Mouse (Mus musculus): ENCODE results near the gene Tmem89. TPM values are rescaled to one million over a fixed set of nuclear protein-coding genes. Genes with fewer than 3 reads are reported as not detected.
A peak's percentile ranks its signal among the peaks of the same experiment; 100 is the strongest.

Gene Tmem89
- not detected in 2 replicates for polyA plus RNA-seq (2014; fragmentation: Nextera tagmentation; extraction: Ambion mirVana)

- Histone ChIP-seq H3K4me2 (ENCODE audit: low read length) (no peak within 1 kb of the TSS), H3K36me3 (ENCODE audit: control insufficient read depth, insufficient read depth, low read length) (no peaks in the 10 kb centered on the region), H3K4me3 (ENCODE audit: control insufficient read depth in 1 of 2, insufficient read depth in 1 of 2, low read depth in 1 of 2, low read length in 2 of 2) (no peak within 1 kb of the TSS), H3K9me3 (ENCODE audit: control insufficient read depth, low read length) (no peaks in the 10 kb centered on the region), H3K27me3 (ENCODE audit: control insufficient read depth, insufficient read depth, low read length) (no peaks in the 10 kb centered on the region), H3K4me1 (ENCODE audit: control insufficient read depth in 2 of 2, insufficient read depth in 2 of 2, low read length in 2 of 2) (peaks cover 0 to 3% of the 10 kb centered on the region in 2 experiments; a peak in 1 of 4 replicates), H3K27ac (replicated peaks in 1 of 2; ENCODE audit: control insufficient read depth in 1 of 2, insufficient read depth in 1 of 2, low read depth in 2 of 2, low read length in 2 of 2) (no peak within 1 kb of the TSS), H3K9ac (ENCODE audit: low read length) (no peak within 1 kb of the TSS)
- no peak; the same call in 1 of the 2 replicates for ATAC-seq (ENCODE audit: insufficient number of reproducible peaks, insufficient read depth, low FRiP score, low read depth)
- WGBS: 61% methylated on average over 6 of the region's 6 CpGs
Observed at GRCm38 (mm10) chr9:108914491-108914890, at the start of gene Tmem89. Tmem89 (plus strand) TSS chr9:108914619.

- Histone ChIP-seq H3K9ac (ENCODE audit: low read length) (no peak overlapping the region), H3K9me3 (ENCODE audit: control insufficient read depth, low read length) (no peaks in the 10 kb centered on the region), H3K27me3 (ENCODE audit: control insufficient read depth, insufficient read depth, low read length) (no peaks in the 10 kb centered on the region), H3K27ac (replicated peaks in 1 of 2; ENCODE audit: control insufficient read depth in 1 of 2, insufficient read depth in 1 of 2, low read depth in 2 of 2, low read length in 2 of 2) (no peak overlapping the region), H3K4me2 (ENCODE audit: low read length) (no peak overlapping the region), H3K4me3 (ENCODE audit: control insufficient read depth in 1 of 2, insufficient read depth in 1 of 2, low read depth in 1 of 2, low read length in 2 of 2) (no peak overlapping the region), H3K36me3 (ENCODE audit: control insufficient read depth, insufficient read depth, low read length) (no peaks in the 10 kb centered on the region), H3K4me1 (ENCODE audit: control insufficient read depth in 2 of 2, insufficient read depth in 2 of 2, low read length in 2 of 2) (peaks cover 0 to 3% of the 10 kb centered on the region in 2 experiments; a peak in 1 of 4 replicates)
- WGBS: 60% methylated on average over 6 of the region's 6 CpGs
- ATAC-seq (ENCODE audit: insufficient number of reproducible peaks, insufficient read depth, low FRiP score, low read depth): no peak
Observed at GRCm38 (mm10) chr9:108912308-108912707, 2.1 kb upstream of the Tmem89 start.

DNA sequence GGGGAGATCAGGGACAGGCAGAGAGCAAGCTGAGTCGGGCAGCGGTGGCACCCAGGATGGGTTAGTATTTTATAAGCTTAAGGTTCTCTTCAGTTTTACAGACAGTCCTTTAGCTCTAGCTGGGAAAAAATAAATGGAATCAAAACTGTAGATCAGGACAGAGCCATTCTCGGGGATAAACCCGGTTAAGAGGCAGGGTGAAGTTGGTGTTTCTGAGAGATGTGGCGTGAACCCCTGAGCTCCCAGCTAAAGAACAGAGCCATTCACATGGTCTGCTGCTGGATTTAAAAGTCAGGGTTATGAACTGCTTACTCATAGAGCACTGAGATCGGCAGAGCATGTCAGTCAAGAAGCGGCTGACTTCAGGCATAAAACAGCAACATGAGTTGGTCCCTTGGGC, 1.3 kb upstream of the Tmem89 start:
- 83% methylated on average over 7 of the region's 7 CpGs for WGBS
- H3K4me1 ChIP-seq (ENCODE audit: control insufficient read depth in 2 of 2, insufficient read depth in 2 of 2, low read length in 2 of 2): peaks cover 0 to 3% of the 10 kb centered on the region in 2 experiments; a peak in 1 of 4 replicates
- no peaks in the 10 kb centered on the region for H3K9me3 ChIP-seq (ENCODE audit: control insufficient read depth, low read length)
- H3K4me2 ChIP-seq (ENCODE audit: low read length): no peak overlapping the region
- no peaks in the 10 kb centered on the region for H3K27me3 ChIP-seq (ENCODE audit: control insufficient read depth, insufficient read depth, low read length)
- H3K27ac ChIP-seq (replicated peaks in 1 of 2; ENCODE audit: control insufficient read depth in 1 of 2, insufficient read depth in 1 of 2, low read depth in 2 of 2, low read length in 2 of 2): no peak overlapping the region
- no peaks in the 10 kb centered on the region for H3K36me3 ChIP-seq (ENCODE audit: control insufficient read depth, insufficient read depth, low read length)
- H3K9ac ChIP-seq (ENCODE audit: low read length): no peak overlapping the region
- ATAC-seq (ENCODE audit: insufficient number of reproducible peaks, insufficient read depth, low FRiP score, low read depth): no peak
- no peak overlapping the region for H3K4me3 ChIP-seq (ENCODE audit: control insufficient read depth in 1 of 2, insufficient read depth in 1 of 2, low read depth in 1 of 2, low read length in 2 of 2)

GRCm38 (mm10) chr9:108913621-108914020, 798 bp upstream of the Tmem89 start:
- no peak overlapping the region for H3K4me3 ChIP-seq (ENCODE audit: control insufficient read depth in 1 of 2, insufficient read depth in 1 of 2, low read depth in 1 of 2, low read length in 2 of 2)
- H3K36me3 ChIP-seq (ENCODE audit: control insufficient read depth, insufficient read depth, low read length): no peaks in the 10 kb centered on the region
- H3K4me1 ChIP-seq (ENCODE audit: control insufficient read depth in 2 of 2, insufficient read depth in 2 of 2, low read length in 2 of 2): peaks cover 0 to 3% of the 10 kb centered on the region in 2 experiments; a peak in 1 of 4 replicates
- ATAC-seq (ENCODE audit: insufficient number of reproducible peaks, insufficient read depth, low FRiP score, low read depth): no peak
- H3K9ac ChIP-seq (ENCODE audit: low read length): no peak overlapping the region
- H3K27me3 ChIP-seq (ENCODE audit: control insufficient read depth, insufficient read depth, low read length): no peaks in the 10 kb centered on the region
- H3K4me2 ChIP-seq (ENCODE audit: low read length): no peak overlapping the region
- H3K9me3 ChIP-seq (ENCODE audit: control insufficient read depth, low read length): no peaks in the 10 kb centered on the region
- no peak overlapping the region for H3K27ac ChIP-seq (replicated peaks in 1 of 2; ENCODE audit: control insufficient read depth in 1 of 2, insufficient read depth in 1 of 2, low read depth in 2 of 2, low read length in 2 of 2)
- 81% methylated on average over 10 of the region's 10 CpGs for WGBS

- 0 out of 2 replicates have a peak, but pooled peaks cover 2% of the 10 kb centered on the region for H3K9me3 ChIP-seq (ENCODE audit: control insufficient read depth, low read length)
- peaks cover 21% of the 10 kb centered on the region; the same call in 1 of the 2 replicates for H3K27me3 ChIP-seq (ENCODE audit: control insufficient read depth, insufficient read depth, low read length)
- H3K9ac ChIP-seq (ENCODE audit: low read length): no peak overlapping the region
- no peak overlapping the region for H3K27ac ChIP-seq (replicated peaks in 1 of 2; ENCODE audit: control insufficient read depth in 1 of 2, insufficient read depth in 1 of 2, low read depth in 2 of 2, low read length in 2 of 2)
- WGBS: 79% methylated on average over 8 of the region's 8 CpGs
- H3K4me1 ChIP-seq (ENCODE audit: control insufficient read depth in 2 of 2, insufficient read depth in 2 of 2, low read length in 2 of 2): no peaks in the 10 kb centered on the region
- no peak overlapping the region for H3K4me3 ChIP-seq (ENCODE audit: control insufficient read depth in 1 of 2, insufficient read depth in 1 of 2, low read depth in 1 of 2, low read length in 2 of 2)
- no peak overlapping the region for H3K4me2 ChIP-seq (ENCODE audit: low read length)
- H3K36me3 ChIP-seq (ENCODE audit: control insufficient read depth, insufficient read depth, low read length): no peaks in the 10 kb centered on the region
- no peak for ATAC-seq (ENCODE audit: insufficient number of reproducible peaks, insufficient read depth, low FRiP score, low read depth)
Observed at GRCm38 (mm10) chr9:108925897-108926296, 11.5 kb downstream of the Tmem89 start.

- Histone ChIP-seq H3K36me3 (ENCODE audit: control insufficient read depth, insufficient read depth, low read length) (no peaks in the 10 kb centered on the region), H3K4me2 (ENCODE audit: low read length) (no peak overlapping the region), H3K27ac (replicated peaks in 1 of 2; ENCODE audit: control insufficient read depth in 1 of 2, insufficient read depth in 1 of 2, low read depth in 2 of 2, low read length in 2 of 2) (no peak overlapping the region), H3K4me3 (ENCODE audit: control insufficient read depth in 1 of 2, insufficient read depth in 1 of 2, low read depth in 1 of 2, low read length in 2 of 2) (no peak overlapping the region), H3K4me1 (ENCODE audit: control insufficient read depth in 2 of 2, insufficient read depth in 2 of 2, low read length in 2 of 2) (no peaks in the 10 kb centered on the region), H3K27me3 (ENCODE audit: control insufficient read depth, insufficient read depth, low read length) (peaks cover 14% of the 10 kb centered on the region; the same call in 1 of the 2 replicates), H3K9me3 (ENCODE audit: control insufficient read depth, low read length) (no peaks in the 10 kb centered on the region), H3K9ac (ENCODE audit: low read length) (no peak overlapping the region)
- no peak for ATAC-seq (ENCODE audit: insufficient number of reproducible peaks, insufficient read depth, low FRiP score, low read depth)
- WGBS: 78% methylated on average over 3 of the region's 3 CpGs
Observed at GRCm38 (mm10) chr9:108928424-108928823, 14.0 kb downstream of the Tmem89 start.

GRCm38 (mm10) chr9:108935991-108936390, 21.6 kb downstream of the Tmem89 start:
- Histone ChIP-seq H3K4me2 (ENCODE audit: low read length) (peak overlapping the region; percentile 15; the same call in 1 of the 2 replicates), H3K9ac (ENCODE audit: low read length) (no peak overlapping the region)

More at GRCm38 (mm10) chr9:108935991-108936390, 21.6 kb downstream of the Tmem89 start:
- Histone ChIP-seq H3K36me3 (ENCODE audit: control insufficient read depth, insufficient read depth, low read length) (peaks cover 31% of the 10 kb centered on the region), H3K4me1 (ENCODE audit: control insufficient read depth in 2 of 2, insufficient read depth in 2 of 2, low read length in 2 of 2) (peaks cover 0 to 4% of the 10 kb centered on the region in 2 experiments; a peak in 2 of 4 replicates), H3K27me3 (ENCODE audit: control insufficient read depth, insufficient read depth, low read length) (no peaks in the 10 kb centered on the region), H3K27ac (replicated peaks in 1 of 2; ENCODE audit: control insufficient read depth in 1 of 2, insufficient read depth in 1 of 2, low read depth in 2 of 2, low read length in 2 of 2) (no peak overlapping the region), H3K9me3 (ENCODE audit: control insufficient read depth, low read length) (no peaks in the 10 kb centered on the region), H3K4me3 (ENCODE audit: control insufficient read depth in 1 of 2, insufficient read depth in 1 of 2, low read depth in 1 of 2, low read length in 2 of 2) (no peak overlapping the region)
- 13% methylated on average over 3 of the region's 3 CpGs for WGBS
- ATAC-seq (ENCODE audit: insufficient number of reproducible peaks, insufficient read depth, low FRiP score, low read depth): no peak

Measured in heart, embryonic 14.5 days (tissue).